Mouse (Mus musculus): ENCODE data around the gene Myh14.

Myh14 gene

GRCm38 (mm10) chr7:44633407-44633806 is 37.2 kb downstream of the Myh14 start:
- DNase-seq (ENCODE audit: extremely low read depth, low read depth): no peak

- DNase-seq (ENCODE audit: extremely low read depth, low read depth): no peak
Measured at GRCm38 (mm10) chr7:44632676-44633075, 38.0 kb downstream of the Myh14 start.

- no peak for DNase-seq (ENCODE audit: extremely low read depth, low read depth)
Measured at GRCm38 (mm10) chr7:44630437-44630836, 40.2 kb downstream of the Myh14 start.

GRCm38 (mm10) chr7:44628402-44629034 is 42.1 kb downstream of the Myh14 start:
- no peak for DNase-seq (ENCODE audit: extremely low read depth, low read depth)

- DNase-seq (ENCODE audit: extremely low read depth, low read depth): no peak
Measured at GRCm38 (mm10) chr7:44626966-44627365, 43.7 kb downstream of the Myh14 start.

- no peak for DNase-seq (ENCODE audit: extremely low read depth, low read depth)
Measured at GRCm38 (mm10) chr7:44626068-44626385, 44.6 kb downstream of the Myh14 start.

GRCm38 (mm10) chr7:44625241-44626067 is 45.2 kb downstream of the Myh14 start:
- DNase-seq (ENCODE audit: extremely low read depth, low read depth): no peak

GRCm38 (mm10) chr7:44624828-44625227 is 45.8 kb downstream of the Myh14 start:
- no peak for DNase-seq (ENCODE audit: extremely low read depth, low read depth)

GRCm38 (mm10) chr7:44624543-44624826 is 46.2 kb downstream of the Myh14 start:
- no peak for DNase-seq (ENCODE audit: extremely low read depth, low read depth)

- DNase-seq (ENCODE audit: extremely low read depth, low read depth): peak; percentile 36
Measured at GRCm38 (mm10) chr7:44623714-44624542, 46.7 kb downstream of the Myh14 start.

- no peak for DNase-seq (ENCODE audit: extremely low read depth, low read depth)
Measured at GRCm38 (mm10) chr7:44617059-44617458, 53.6 kb downstream of the Myh14 start.

- no peak for DNase-seq (ENCODE audit: extremely low read depth, low read depth)
Measured at GRCm38 (mm10) chr7:44615987-44616386, 54.7 kb downstream of the Myh14 start.

GRCm38 (mm10) chr7:44615309-44615708 is 55.3 kb downstream of the Myh14 start:
- DNase-seq (ENCODE audit: extremely low read depth, low read depth): no peak

- DNase-seq (ENCODE audit: extremely low read depth, low read depth): no peak
Measured at GRCm38 (mm10) chr7:44614041-44614688, 56.5 kb downstream of the Myh14 start.

- DNase-seq (ENCODE audit: extremely low read depth, low read depth): no peak
Measured at GRCm38 (mm10) chr7:44612192-44612591, 58.5 kb downstream of the Myh14 start.

GRCm38 (mm10) chr7:44606171-44606901 is 64.3 kb downstream of the Myh14 start:
- no peak for DNase-seq (ENCODE audit: extremely low read depth, low read depth)

GRCm38 (mm10) chr7:44605436-44605835 is 65.2 kb downstream of the Myh14 start:
- DNase-seq (ENCODE audit: extremely low read depth, low read depth): no peak

- no peak for DNase-seq (ENCODE audit: extremely low read depth, low read depth)
Measured at GRCm38 (mm10) chr7:44604619-44605018, 66.0 kb downstream of the Myh14 start.

GRCm38 (mm10) chr7:44604139-44604606 is 66.5 kb downstream of the Myh14 start:
- no peak for DNase-seq (ENCODE audit: extremely low read depth, low read depth)

- DNase-seq (ENCODE audit: extremely low read depth, low read depth): no peak
Measured at GRCm38 (mm10) chr7:44603186-44603855, 67.3 kb downstream of the Myh14 start.
